Mouse (Mus musculus) spleen, adult 12 weeks (tissue): ENCODE data around the gene Atrnl1.
A peak's percentile ranks its signal among the peaks of the same experiment; 100 is the strongest.

Experiments
- DNase-seq: peaks from one replicate; pipeline ENCODE4 v3.0.0; 2022; ENCODE audit warnings: low spot score

Atrnl1 gene

DNA sequence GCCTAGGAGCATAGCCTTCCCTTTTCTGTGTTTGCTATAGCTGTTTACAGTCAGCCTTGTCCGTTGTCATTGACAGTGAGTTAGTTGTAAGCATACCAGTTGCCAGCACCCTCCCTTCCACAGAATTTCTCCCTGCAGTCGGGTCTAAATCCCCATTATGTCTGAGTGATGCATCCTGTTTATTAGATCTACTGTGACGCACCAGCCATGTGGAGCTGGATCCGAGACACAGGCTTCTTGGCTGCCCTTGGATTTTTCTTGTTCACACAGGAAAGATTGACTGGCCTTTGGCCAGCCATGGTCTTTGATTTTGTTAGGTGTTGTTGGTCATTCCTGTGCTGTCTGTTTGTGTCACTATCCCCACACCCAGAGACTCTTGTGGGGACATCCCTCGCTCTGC, 102.3 kb downstream of the Atrnl1 start:
- DNase-seq = no peak

DNA sequence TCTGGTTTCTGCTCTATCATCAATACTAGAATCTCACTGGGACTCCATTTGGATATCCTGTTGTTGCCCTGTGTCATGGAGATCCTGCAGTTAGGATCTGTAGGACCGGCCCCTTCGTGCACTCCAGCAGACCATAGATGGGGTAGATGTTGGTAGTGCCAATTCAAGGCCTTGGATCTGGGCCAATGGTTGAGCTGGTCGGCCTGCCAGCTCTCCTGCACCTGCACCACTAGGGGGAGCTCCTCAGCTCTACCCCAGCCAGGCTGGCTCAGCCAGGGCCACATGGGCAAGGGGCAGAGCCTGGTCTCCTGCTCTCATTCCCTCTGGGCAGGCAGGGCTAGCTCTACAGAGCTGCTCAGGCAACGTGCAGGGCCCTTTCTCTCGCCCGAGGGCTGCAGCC, 114.1 kb downstream of the Atrnl1 start:
- peak; percentile 19 for DNase-seq

DNA sequence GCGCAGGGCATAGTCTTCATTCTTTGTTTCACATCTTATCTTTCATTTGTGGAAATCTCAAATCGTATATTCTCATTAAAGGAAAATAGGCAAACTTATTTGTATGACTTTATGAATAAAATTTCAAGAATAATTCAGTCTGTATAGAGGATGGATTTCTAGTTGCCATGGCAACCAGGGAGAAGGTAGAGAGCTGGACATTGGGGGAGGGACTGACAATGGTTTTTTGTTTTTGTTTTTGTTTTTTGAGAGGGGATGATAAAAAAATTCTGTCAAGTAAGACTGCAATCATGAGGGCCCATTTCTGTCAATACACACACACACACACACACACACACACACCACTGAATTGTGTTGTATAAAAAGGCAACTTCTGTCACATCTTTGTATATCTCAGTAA, 114.5 kb downstream of the Atrnl1 start:
- no peak for DNase-seq

DNA sequence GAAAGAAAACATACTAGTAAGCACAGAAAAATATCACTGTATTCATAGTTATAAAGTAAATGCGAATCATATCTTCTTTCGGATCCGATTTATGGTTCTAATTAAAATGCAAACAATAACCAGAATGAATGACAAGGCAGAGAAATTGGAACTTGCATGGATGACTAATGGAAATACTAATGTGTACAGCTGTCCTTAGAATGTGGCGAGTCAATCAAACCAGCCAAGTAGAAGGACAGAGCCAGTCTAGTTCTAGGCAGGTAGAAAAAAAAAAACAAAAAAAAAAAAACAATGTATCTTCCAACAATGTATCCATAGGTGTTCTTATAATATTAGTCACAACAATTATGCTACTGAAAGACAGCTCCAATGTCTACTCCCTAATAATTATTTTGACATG, 116.2 kb downstream of the Atrnl1 start:
- DNase-seq = no peak

DNA sequence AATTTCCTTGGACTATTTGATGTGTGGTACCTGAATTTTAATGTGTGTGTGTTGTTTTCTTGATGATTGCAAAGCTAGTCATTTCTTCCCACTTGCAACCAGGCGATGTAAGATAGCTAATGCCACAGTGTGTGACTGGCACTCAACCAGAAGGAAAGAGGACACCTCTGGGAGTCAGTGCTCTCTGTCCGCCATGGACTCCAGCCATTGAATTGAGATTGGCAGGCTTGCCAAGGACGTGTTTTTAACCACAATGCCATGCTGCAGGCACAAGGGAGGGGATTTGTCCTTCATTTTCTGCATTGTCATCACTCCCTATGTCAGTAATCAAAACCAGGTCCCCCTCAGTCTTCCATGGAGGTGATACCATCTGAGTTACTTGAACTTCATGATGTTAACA, 126.6 kb downstream of the Atrnl1 start:
- DNase-seq = no peak

DNA sequence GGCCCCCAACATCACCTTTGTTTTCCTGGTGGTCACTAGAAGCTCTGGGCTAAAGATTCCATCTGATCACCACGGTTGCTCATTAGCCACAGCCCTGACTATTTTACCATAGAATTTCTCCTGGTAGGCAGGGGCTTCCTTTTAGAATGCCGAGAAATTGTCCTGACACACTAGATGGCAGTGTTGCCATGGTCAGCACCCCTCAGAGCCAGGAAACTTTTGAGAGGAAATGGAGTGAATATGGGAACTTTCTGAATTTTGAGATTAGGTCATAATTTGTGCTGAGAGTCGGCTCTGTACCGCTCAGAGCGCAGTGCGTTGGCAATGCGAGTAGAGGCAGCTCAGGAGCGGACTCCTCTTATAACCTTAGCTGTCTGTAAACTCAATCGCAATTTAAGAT, 134.7 kb downstream of the Atrnl1 start:
- no peak for DNase-seq

DNA sequence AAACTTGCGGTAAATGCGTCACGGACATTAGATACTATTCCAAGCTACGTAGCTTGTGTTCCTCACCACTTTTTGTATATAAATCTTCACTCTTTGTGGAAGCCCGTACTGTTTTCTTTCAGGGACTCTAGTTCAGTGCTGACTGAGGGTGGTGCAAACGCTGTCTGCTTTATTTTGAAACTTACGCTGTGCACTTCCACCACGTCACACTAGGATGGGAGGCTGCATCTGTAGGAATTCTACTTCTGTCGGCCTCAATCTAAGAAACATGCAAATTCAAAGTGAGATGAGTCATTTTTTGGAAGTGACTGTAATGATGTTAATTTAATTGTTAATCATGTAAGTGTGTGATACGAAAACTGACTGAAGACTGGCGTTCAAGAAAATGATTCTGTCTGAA, 135.7 kb downstream of the Atrnl1 start:
- no peak for DNase-seq

DNA sequence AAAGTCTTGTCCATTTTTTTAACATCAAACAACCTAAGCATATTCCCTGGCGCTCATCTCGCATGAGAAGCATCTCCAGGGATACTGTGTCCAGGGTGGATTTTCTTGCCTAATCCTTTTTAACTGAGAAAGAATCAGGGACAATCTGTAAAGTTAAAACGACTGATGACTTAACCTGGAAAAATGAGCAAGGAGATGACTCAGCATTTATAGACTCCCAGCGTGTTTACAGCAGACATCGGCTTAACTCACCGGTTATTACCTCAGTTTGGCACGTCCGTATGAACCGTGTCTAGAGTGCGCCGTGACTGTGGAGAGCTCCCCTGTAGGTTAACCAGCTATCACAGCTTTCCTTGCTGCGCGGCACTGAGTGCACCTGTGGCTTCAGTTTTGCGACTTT, 141.4 kb downstream of the Atrnl1 start:
- no peak for DNase-seq

DNA sequence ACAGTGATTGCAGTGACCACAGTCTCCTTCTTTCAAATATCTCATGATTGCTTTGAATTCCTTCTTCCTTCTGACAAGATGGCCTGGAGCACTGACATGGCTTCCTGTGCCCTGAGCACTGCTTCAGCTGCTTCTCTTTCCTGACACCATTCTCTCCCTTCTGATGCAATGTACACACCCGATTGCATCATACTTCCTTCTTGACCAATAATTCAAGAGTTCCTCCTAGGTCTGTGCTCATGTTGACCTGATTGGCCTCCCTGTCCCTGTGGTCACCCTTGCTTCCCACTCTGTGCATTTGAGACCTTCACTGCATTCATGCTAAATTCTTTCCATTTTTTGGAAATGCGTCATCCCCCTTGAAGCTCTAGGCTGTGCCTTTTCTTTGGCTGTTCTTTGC, 151.7 kb downstream of the Atrnl1 start:
- DNase-seq = no peak

DNA sequence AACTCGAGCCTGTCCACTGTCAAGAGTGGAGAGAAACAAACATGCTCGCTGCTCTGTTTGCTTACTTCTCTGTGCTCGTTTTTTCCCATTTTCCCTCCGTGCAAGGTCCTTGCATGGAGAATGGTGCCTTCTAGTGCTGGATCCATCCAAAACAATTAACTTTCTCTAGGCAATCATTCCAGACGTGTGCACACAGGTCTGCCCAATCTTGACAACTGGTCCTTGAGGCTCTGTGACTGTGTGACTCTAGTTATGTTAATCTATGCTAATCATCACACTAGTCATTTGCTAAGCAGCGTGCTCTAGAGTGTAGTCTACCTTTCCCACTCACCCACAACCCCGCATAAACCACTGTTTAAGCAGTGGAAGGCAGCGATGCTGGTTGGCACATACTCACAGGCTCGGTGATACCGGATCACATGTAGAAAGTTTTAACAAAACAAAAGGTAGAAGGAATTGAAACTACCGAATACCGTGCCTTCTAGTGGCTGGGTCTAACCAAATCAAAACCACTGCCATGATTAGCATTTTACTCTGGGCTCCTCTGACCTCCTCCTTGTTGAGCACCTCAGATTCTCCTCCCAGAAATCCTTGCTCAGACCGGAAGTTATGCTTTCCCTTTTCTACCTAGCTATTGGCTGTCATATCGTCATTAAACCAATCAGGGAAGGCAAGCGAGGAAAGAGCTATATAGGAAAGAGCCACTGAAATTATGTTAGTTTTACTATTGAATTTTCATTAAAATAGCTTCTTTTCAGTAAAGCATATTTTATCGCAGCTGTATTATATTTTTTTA, 153.9 kb downstream of the Atrnl1 start:
- DNase-seq = no peak

DNA sequence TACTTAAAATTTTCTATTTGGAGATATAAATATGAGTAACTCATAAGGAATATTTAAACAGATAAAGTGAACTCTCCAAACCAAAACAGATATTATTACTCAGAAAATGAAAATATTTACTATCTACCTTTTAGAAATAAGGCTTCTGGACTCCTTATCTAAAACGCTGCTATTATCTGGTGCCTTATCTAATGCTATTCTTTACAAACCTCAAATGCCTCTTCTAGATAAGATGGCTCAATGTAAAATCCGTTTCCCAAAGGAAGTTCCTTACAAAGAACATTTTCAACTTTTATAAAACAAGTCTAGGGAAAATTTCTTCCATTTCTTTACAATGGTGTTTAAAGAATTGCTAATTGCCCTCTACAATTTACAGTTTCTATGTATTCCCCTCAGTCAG, 156.2 kb downstream of the Atrnl1 start:
- DNase-seq = no peak

DNA sequence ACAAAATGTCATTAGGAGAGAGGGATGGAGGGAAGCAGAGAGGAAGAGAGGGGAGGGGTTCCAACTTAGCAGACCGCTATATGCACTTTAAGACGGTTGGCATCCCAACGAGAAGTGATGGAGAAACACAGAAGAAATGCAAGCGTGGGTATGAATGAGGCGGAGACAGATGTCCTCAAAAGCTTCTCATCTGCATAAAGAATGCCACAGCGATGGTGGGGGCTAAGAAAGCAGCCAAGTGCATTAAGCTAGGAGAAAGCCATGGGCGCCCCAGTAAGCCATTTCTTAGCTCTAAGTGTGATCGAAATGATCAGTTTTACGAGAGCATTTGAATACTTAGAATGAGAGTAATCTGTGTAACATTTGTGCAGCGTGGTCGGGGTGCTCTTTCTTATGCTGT, 157.8 kb downstream of the Atrnl1 start:
- DNase-seq = no peak

DNA sequence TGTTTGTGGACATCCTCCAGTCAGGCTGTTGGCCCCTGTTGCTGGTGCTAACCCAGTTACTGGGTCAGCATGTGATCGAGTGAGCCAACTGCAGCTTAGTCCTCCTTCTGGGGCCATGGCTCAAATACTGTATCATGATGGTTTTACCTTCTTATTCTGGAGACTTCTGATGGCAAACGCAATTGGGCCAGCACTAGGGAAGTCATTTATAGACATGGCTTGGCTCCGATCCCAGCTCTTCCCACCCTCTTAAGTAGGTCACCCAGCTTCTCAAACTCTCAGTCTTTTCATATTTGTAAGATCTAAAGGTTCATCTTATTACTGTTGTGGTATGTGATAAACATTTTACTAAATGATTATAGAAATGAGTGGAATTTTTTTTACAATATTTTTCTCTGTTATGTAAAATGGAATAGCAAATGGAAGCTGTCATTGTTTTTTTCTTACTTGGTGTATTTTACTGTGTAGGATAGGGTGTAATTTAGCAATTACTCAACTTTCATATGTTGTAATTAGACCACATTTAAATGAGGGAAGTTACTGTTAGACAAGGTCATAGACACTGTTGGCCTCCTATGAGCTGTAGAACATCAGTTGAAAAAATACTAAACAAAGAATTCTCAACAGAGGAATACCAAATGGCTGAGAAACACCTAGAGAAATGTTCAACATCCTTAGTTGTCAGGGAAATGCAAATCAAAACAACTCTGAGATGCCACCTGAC, 171.7 kb downstream of the Atrnl1 start:
- DNase-seq = no peak

DNA sequence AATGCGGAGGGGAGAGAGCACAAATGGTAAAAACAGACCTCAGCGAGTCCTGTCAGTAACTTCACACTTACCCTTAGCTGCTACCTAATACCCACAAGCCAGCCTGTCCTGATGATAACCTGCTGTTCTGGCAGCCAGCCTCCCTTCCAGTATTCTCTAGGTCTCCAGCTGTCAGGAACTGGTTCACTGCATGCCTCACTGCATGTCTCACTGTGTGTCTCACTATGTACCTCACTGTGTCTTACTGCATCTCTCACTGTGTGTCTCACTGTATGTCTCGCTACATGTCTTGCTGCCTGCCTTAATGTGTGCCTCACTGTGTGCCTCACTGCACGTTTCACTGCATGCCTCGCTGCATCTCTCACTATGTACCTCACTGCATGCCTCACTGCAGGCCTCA, 175.9 kb downstream of the Atrnl1 start:
- DNase-seq = no peak

DNA sequence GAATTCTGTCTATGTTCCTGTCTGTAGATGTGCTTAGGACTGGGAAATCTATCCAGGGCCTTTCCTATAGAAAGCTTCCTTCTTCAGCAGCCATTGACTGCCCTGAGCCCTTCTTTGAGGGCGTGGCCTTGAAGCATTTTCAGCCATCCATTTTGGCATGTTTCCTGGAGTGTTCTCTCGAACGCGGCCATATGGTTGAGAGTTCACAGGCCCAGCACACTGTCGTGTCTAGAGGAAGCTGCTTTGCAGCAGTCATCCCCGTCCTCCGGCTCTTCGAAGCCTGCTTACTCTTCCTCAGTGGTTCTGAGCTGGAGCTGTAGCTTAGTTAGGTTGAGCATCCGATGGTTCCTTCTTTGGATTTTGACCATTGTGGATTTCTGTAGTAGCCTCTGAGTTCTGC, 191.4 kb downstream of the Atrnl1 start:
- DNase-seq = no peak

DNA sequence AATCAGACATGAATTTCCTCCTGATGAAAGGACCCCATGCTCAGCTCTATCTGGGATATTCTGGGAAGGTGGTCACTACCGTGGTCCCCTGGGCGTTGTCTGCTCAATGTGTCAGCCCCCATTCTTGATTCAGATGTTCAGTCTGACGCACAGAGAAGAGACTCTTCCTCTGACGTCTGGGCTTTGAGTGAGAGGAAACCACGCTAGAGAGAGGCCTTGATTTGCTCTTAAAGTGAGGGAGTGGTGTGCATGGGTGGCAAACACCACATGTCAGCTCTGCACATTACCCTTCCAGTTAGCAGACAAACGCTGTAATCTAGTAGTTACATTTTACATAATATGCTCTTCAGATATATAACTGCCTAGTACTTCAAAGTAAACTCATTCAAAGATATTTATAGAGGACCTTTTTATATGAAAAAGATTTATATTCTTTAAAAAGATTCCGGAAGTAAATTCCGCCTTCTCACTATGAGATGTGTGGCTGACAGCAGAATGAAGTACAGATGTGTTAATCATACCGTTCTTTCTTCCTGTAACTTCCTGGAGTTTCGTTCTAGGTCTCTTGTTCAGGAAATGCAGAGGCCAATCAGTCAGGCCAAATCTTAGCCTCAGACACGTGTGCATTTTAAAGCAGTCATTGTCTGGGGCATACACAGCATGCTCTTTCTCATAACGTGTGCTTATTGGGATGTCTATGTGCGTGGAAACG, 192.1 kb downstream of the Atrnl1 start:
- no peak for DNase-seq

DNA sequence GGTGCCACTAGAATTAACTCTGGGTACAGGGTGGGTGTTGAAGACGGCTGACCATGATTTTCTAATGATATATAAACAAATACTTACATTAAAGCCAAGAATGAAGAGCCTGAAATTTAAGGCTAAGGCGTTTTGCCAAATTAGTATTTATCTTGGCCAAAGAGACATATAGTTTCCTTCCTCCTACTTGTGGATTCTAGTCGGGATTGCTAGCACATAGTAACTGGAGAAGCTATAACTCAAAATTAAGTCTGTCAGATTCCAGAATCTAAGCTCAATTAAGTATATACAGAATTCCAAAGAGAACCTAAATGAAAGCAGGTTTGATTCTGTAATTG, 192.6 kb downstream of the Atrnl1 start:
- DNase-seq = no peak

DNA sequence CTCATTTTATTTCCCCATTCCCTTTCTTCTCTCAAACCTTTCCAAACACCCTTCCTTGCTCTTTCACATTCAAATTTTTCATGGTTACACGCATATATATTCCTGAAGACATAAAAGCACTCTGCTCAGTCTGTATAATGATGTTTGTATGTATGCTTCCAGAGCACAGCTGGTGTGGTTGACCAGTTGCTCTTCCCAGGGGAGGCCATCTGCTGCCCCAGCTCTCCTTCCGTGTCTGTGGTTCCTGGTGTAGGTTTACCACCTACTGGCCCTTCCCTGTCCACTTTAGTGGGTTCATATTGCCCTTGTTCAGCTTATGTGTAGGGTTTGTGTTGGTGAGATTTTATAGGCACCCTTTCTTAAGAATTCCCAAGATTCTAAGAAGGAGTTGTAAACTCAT, 197.5 kb downstream of the Atrnl1 start:
- DNase-seq = no peak

DNA sequence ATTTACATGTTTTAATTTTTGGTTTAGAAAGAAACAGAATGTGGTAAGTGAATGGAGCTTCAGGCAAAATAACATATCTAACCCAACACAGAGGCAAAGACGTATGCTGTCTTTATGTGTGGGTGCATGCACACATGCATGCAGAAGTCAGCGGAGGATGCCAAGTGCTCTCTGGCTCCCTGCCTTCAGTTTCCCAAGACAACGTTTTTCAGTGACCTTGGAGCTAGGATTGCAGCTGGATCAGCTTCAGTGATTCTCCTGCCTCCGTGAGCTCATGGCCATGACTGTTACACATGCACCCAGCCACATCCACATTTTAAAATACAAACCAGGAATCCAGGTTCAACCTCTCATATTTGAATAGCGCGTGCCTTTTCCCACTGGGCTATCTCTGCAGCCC, 203.5 kb downstream of the Atrnl1 start:
- DNase-seq = no peak

DNA sequence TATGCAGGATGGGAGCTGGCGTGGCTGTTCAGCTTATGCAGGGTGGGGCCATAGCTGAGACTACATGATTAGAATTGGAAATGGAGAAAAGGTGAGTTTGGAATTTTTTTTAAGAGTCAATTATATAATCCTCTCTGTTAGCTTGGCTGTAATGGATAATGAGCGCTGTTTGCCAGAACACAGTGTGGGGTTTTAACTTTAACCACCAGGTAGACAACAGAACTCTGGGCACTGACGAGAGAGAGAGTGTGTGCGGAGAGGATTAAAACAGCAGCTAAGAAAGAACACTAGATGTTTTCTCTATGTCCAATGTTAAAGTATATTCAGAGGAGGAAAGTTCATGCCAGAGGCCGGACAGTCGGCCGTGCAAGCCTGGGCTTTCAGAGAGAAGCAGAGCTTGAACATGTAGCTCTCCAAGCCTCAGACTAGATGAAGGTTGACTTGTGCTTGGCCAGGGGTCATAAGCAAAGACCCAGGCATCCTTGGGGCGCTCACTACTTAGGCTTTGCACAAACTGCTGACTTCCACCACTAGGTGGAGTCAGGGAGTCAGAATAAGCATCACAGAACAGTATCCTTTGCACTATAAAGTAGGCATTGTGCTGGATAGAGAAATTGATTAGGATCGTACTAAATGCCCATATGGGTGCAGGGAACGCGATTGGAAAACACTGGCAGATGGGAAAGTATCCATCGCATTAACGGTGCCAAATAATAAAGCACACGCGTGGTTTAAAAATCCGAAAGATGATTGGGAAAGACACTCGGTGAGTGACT, 205.6 kb downstream of the Atrnl1 start:
- DNase-seq = no peak

DNA sequence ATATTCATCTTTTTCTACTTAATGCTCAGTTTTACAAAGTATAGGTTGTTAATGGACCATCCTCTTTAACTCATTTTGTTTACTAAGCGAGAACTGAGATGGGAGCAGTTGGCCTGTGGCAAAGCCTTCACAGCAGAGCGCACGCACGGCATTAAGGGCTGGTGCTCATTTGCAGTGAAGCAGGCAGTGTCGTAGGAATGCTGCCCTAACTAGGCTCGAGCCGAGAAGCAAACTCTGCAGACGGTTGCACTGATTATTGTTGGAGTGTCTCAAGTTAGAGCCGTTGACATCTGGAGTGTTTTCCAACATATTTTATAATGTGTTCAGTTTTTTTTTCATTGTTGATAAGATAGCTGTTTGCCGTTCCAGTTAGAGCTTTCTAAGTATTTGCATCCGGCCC, 206.9 kb downstream of the Atrnl1 start:
- DNase-seq = no peak

DNA sequence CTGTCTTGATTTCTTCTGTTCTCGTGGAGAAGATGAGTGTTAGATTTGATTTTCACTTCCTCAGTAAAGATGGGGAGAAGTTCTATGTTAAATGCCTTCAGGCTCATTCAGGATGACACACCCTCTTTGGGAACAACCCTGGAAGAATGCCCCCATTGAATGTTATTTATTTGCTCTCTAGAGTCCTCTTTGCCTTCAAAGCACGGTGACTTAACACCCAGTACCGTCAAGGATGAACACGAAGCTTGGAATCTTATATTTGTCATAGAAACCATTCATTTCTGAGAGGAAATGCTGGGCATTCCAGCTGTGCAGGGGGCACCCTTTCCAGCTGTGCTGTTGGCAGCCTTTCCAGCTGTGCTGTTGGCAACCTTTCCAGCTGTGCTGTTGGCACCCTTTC, 212.6 kb downstream of the Atrnl1 start:
- DNase-seq = no peak
